Mouse (Mus musculus): ENCODE data around the gene Sfrp5.

DNA sequence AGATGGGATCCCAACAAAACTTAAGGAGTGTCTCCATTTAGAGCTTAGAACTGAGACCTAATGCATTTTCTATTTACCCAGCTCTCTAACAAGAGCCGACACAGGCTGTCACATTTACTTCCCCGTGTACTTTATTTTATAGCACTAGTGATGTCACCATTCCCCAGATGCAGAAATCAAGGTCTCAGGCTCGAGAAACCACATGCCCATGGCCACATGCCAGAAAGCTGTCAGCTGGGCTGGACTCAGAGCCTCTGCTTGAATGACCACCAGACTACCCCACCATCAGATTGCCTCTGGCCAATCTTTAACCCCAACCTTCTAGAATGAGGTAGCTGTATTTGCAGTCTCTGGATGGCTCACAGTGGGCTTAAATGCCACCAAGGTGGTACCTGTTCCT, 41.3 kb upstream of the Sfrp5 start:
- TF ChIP-seq TAL1 (IDR thresholded peaks at IDR 0.05; ENCODE audit: low read length) (no peak), GATA1 (IDR thresholded peaks at IDR 0.05; ENCODE audit: low read length) (no peak)

Data from erythroblast, embryonic 14.5 days (primary cell).